Mouse (Mus musculus) heart, embryonic 11.5 days (tissue): Measurements from ENCODE around the gene C2cd2l. TPM values are rescaled to one million over a fixed set of nuclear protein-coding genes. Genes with fewer than 3 reads are reported as not detected.

Experiments used
- microRNA-seq: library from miRNA; unstranded; fragments of <30 nt; microRNA quantifications from one replicate; pipeline ENCODE4, GENCODE M21; 2016; ENCODE audit warnings: borderline number of aligned reads
- polyA plus RNA-seq: library from polyadenylated mRNA; unstranded; fragments of >200 nt; fragmentation: Nextera tagmentation; extraction: Ambion mirVana; gene quantifications from 2 replicates; pipeline ENCODE4 v1.2.1, GENCODE M21; 2014

Gene C2cd2l
- polyA plus RNA-seq, 1 experiment from 2014 or later: 4.7 TPM

Small RNA genes lying within 50 kb of the gene (microRNA-seq; reads per million reads assigned to microRNA genes)
- 0.34 reads per million for gene Gm44335

Other genes starting within 250 kb of the C2cd2l start
- gene Mfrp, start 218.6 kb downstream of the C2cd2l start, polyA plus RNA-seq: 0.16 TPM in 1 of 2 replicates, not detected in the other
- gene C1qtnf5, start 213.0 kb downstream of the C2cd2l start, polyA plus RNA-seq: 0.43 and 1.2 TPM in 2 replicates
- gene Gm49380, start 206.8 kb downstream of the C2cd2l start, polyA plus RNA-seq: 0.28 TPM in 1 of 2 replicates, not detected in the other
- 35.2 and 38.2 TPM in 2 replicates for gene Rnf26, start 206.8 kb downstream of the C2cd2l start, polyA plus RNA-seq
- gene Mcam, start 185.8 kb downstream of the C2cd2l start, polyA plus RNA-seq: 86.2 and 105 TPM in 2 replicates
- 12.6 and 14.8 TPM in 2 replicates for gene Cbl, start 86.2 kb downstream of the C2cd2l start, polyA plus RNA-seq
- not detected in 2 replicates for gene Ccdc153, start 79.6 kb downstream of the C2cd2l start, polyA plus RNA-seq
- gene Pdzd3, start 68.8 kb downstream of the C2cd2l start, polyA plus RNA-seq: not detected in 2 replicates
- 3.6 and 4.9 TPM in 2 replicates for gene Nlrx1, start 51.7 kb downstream of the C2cd2l start, polyA plus RNA-seq
- gene Abcg4, start 31.7 kb downstream of the C2cd2l start, polyA plus RNA-seq: 2.7 and 3.3 TPM in 2 replicates
- 15.3 and 15.9 TPM in 2 replicates for gene Hinfp, start 14.6 kb downstream of the C2cd2l start, polyA plus RNA-seq
- gene Dpagt1, start 5.7 kb upstream of the C2cd2l start, polyA plus RNA-seq: 40.2 and 46.3 TPM in 2 replicates
- 199 and 232 TPM in 2 replicates for gene H2afx, start 14.4 kb upstream of the C2cd2l start, polyA plus RNA-seq
- 258 and 291 TPM in 2 replicates for gene Hmbs, start 23.9 kb upstream of the C2cd2l start, polyA plus RNA-seq
- gene Vps11, start 41.4 kb upstream of the C2cd2l start, polyA plus RNA-seq: 15.1 and 19.8 TPM in 2 replicates
- gene Hyou1, start 59.2 kb upstream of the C2cd2l start, polyA plus RNA-seq: 18.2 and 19.4 TPM in 2 replicates
- gene Slc37a4, start 76.6 kb upstream of the C2cd2l start, polyA plus RNA-seq: 31.1 and 31.5 TPM in 2 replicates
- 1,538 and 1,582 TPM in 2 replicates for gene Rps25, start 86.9 kb upstream of the C2cd2l start, polyA plus RNA-seq
- gene Trappc4, start 87.3 kb upstream of the C2cd2l start, polyA plus RNA-seq: 76.8 and 79.1 TPM in 2 replicates
- 21.8 and 25.4 TPM in 2 replicates for gene Ccdc84, start 98.3 kb upstream of the C2cd2l start, polyA plus RNA-seq
- not detected in 2 replicates for gene Foxr1, start 120.9 kb upstream of the C2cd2l start, polyA plus RNA-seq
- 0.14 TPM in 1 of 2 replicates, not detected in the other for gene Upk2, start 134.7 kb upstream of the C2cd2l start, polyA plus RNA-seq
- 8.7 and 9.3 TPM in 2 replicates for gene Bcl9l, start 162.5 kb upstream of the C2cd2l start, polyA plus RNA-seq
- gene Cxcr5, start 241.6 kb upstream of the C2cd2l start, polyA plus RNA-seq: 0.06 TPM in 1 of 2 replicates, not detected in the other